Mouse (Mus musculus): ENCODE measurements around the gene Hnrnpm. TPM values are rescaled to one million over a fixed set of nuclear protein-coding genes. Genes with fewer than 3 reads are reported as not detected.
"Not testable (repeated sequence)": the region's sequence is repeated elsewhere in the genome, so short reads cannot be mapped to it uniquely, and the experiment has no call there.

Gene Hnrnpm
- polyA plus RNA-seq (2012; rRNA removed): 146 and 158 TPM in 2 replicates

- H3K27ac ChIP-seq (ENCODE audit: insufficient read depth, low read length): no peak within 1 kb of the TSS
- H3K4me3 ChIP-seq (ENCODE audit: insufficient read depth, low read length): peak within 1 kb of the TSS; percentile 58; the same call in 1 of the 2 replicates
- TF ChIP-seq POLR2A (IDR thresholded peaks at IDR 0.05; ENCODE audit: extremely low read depth, insufficient read depth, low read length) (no peak), CTCF (IDR thresholded peaks at IDR 0.05; ENCODE audit: extremely low read depth, insufficient read depth, low read length) (no peak)
- H3K4me1 ChIP-seq (ENCODE audit: control insufficient read depth, insufficient read depth, low read length): peaks cover 6% of the 10 kb centered on the region; the same call in 1 of the 2 replicates
These were observed at the start of gene Hnrnpm for GRCm38 (mm10) chr17:33686760-33687159. Gene Hnrnpm, minus strand, starts transcription at chr17:33686860.

DNA sequence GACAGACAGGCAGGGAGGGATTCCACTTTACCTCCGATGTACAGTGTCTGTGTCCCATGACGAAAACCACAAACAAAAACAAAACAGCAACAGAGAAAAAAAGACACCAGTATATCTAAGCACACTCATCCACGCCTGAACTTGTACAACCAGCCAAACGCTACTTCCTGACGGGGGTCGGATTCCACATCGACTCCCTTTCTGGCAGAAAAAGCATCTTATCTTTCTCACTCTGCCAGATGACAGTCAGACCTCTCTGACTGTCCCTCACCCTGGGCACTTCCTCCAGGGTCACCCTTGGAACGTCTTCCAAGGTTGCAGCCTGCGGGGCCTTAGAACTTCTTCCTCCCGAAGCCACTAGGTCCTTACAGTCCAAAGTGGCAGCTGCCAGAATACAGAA is 46.9 kb upstream of the Hnrnpm start:
- not testable (repeated sequence) for H3K27ac ChIP-seq (ENCODE audit: insufficient read depth, low read length); H3K4me1 ChIP-seq (ENCODE audit: control insufficient read depth, insufficient read depth, low read length); H3K4me3 ChIP-seq (ENCODE audit: insufficient read depth, low read length)

GRCm38 (mm10) chr17:33732556-33733083 is 46.0 kb upstream of the Hnrnpm start:
- H3K27ac ChIP-seq (ENCODE audit: insufficient read depth, low read length); H3K4me3 ChIP-seq (ENCODE audit: insufficient read depth, low read length); H3K4me1 ChIP-seq (ENCODE audit: control insufficient read depth, insufficient read depth, low read length): not testable (repeated sequence)

DNA sequence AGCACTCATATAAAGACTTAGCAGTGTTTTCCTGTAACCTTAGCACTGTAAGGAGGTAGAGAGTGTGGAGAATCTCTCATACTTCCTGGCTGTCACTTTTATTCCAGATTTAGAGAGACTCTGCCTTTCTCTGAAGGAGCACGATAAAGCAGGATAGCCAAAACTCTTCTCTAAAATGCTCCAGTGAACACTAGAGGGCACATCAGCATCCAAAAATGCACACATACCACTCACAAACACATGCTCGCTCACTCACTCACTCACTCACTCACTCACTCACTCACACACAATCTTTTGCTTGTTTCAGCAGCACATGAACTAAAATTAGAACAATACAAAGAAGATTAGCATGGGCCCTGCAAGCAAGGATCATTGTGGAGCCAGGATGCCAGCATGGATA is 42.6 kb upstream of the Hnrnpm start:
- Histone ChIP-seq H3K4me1 (ENCODE audit: control insufficient read depth, insufficient read depth, low read length) (no peaks in the 10 kb centered on the region), H3K4me3 (ENCODE audit: insufficient read depth, low read length) (no peak overlapping the region), H3K27ac (ENCODE audit: insufficient read depth, low read length) (no peak overlapping the region)
- peak; percentile 29; the same call in 1 of the 2 replicates for TF ChIP-seq CTCF (IDR thresholded peaks at IDR 0.05; ENCODE audit: extremely low read depth, insufficient read depth, low read length)
- no peak for TF ChIP-seq POLR2A (IDR thresholded peaks at IDR 0.05; ENCODE audit: extremely low read depth, insufficient read depth, low read length)

DNA sequence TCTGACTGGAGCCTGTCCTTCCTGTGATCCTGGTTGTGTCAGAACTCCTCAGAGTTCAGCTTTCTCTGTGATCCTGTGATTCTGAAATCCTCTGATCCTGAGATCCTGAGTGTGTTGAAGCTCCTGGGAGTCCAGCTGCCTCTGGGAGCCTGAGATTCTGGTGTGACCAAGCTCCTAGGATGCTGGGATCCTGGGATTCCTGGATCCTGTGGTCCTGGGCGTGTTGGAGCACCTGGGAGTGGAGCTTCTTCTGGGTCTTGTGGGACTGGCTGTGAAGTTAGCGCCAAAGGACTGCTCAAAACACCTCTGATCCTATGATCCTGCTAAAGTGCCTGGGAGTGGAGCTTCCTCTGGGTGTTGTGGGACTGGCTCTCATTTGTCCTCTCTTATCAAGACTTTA is 41.7 kb upstream of the Hnrnpm start:
- H3K4me1 ChIP-seq (ENCODE audit: control insufficient read depth, insufficient read depth, low read length): no peaks in the 10 kb centered on the region
- H3K27ac ChIP-seq (ENCODE audit: insufficient read depth, low read length): no peak overlapping the region
- TF ChIP-seq POLR2A (IDR thresholded peaks at IDR 0.05; ENCODE audit: extremely low read depth, insufficient read depth, low read length) (no peak), CTCF (IDR thresholded peaks at IDR 0.05; ENCODE audit: extremely low read depth, insufficient read depth, low read length) (no peak)
- no peak overlapping the region for H3K4me3 ChIP-seq (ENCODE audit: insufficient read depth, low read length)

- Histone ChIP-seq H3K4me3 (ENCODE audit: insufficient read depth, low read length) (no peak overlapping the region), H3K27ac (ENCODE audit: insufficient read depth, low read length) (no peak overlapping the region), H3K4me1 (ENCODE audit: control insufficient read depth, insufficient read depth, low read length) (0 out of 2 replicates have a peak, but pooled peaks cover 2% of the 10 kb centered on the region)
- TF ChIP-seq POLR2A (IDR thresholded peaks at IDR 0.05; ENCODE audit: extremely low read depth, insufficient read depth, low read length) (no peak), CTCF (IDR thresholded peaks at IDR 0.05; ENCODE audit: extremely low read depth, insufficient read depth, low read length) (no peak)
These were observed 33.2 kb upstream of the Hnrnpm start for GRCm38 (mm10) chr17:33719736-33720378.

GRCm38 (mm10) chr17:33718944-33719725 is 32.5 kb upstream of the Hnrnpm start:
- TF ChIP-seq POLR2A (IDR thresholded peaks at IDR 0.05; ENCODE audit: extremely low read depth, insufficient read depth, low read length) (no peak), CTCF (IDR thresholded peaks at IDR 0.05; ENCODE audit: extremely low read depth, insufficient read depth, low read length) (no peak)
- Histone ChIP-seq H3K27ac (ENCODE audit: insufficient read depth, low read length) (no peak overlapping the region), H3K4me3 (ENCODE audit: insufficient read depth, low read length) (peak overlapping the region; percentile 83), H3K4me1 (ENCODE audit: control insufficient read depth, insufficient read depth, low read length) (0 out of 2 replicates have a peak, but pooled peaks cover 2% of the 10 kb centered on the region)

GRCm38 (mm10) chr17:33718384-33718881 is 31.8 kb upstream of the Hnrnpm start, which contains the start of gene March2:
Gene March2, minus strand, starts transcription at chr17:33718670.
- TF ChIP-seq POLR2A (IDR thresholded peaks at IDR 0.05; ENCODE audit: extremely low read depth, insufficient read depth, low read length) (no peak), CTCF (IDR thresholded peaks at IDR 0.05; ENCODE audit: extremely low read depth, insufficient read depth, low read length) (no peak)
- Histone ChIP-seq H3K4me1 (ENCODE audit: control insufficient read depth, insufficient read depth, low read length) (0 out of 2 replicates have a peak, but pooled peaks cover 2% of the 10 kb centered on the region), H3K4me3 (ENCODE audit: insufficient read depth, low read length) (peak within 1 kb of the TSS; percentile 83), H3K27ac (ENCODE audit: insufficient read depth, low read length) (no peak within 1 kb of the TSS)

DNA sequence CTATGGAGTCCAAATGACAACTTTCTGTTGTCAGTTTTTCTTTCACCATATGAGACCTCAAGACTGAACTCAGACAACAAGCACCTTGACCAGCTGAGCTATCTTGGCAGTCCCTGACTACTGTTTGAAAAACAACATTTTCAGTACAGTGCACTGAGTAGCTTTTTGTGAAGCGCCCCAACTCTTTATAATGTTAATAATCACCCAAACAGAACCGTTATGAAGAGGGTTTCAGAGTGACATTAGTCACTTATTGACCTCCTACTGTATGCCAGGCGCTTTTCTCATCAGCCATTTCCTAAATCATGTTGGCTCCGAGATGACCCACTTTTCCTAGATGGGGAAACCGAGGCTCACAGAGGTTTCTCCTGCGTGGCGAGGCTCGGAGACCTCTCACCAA is 31.3 kb upstream of the Hnrnpm start:
- no peak for TF ChIP-seq POLR2A (IDR thresholded peaks at IDR 0.05; ENCODE audit: extremely low read depth, insufficient read depth, low read length)
- TF ChIP-seq CTCF (IDR thresholded peaks at IDR 0.05; ENCODE audit: extremely low read depth, insufficient read depth, low read length): no peak
- Histone ChIP-seq H3K27ac (ENCODE audit: insufficient read depth, low read length) (no peak overlapping the region), H3K4me1 (ENCODE audit: control insufficient read depth, insufficient read depth, low read length) (0 out of 2 replicates have a peak, but pooled peaks cover 2% of the 10 kb centered on the region), H3K4me3 (ENCODE audit: insufficient read depth, low read length) (peak overlapping the region; percentile 83)
